Mouse (Mus musculus): ENCODE data around the gene Fgd3. TPM values are rescaled to one million over a fixed set of nuclear protein-coding genes. Genes with fewer than 3 reads are reported as not detected.
A peak's percentile ranks its signal among the peaks of the same experiment; 100 is the strongest.

Gene Fgd3
- total RNA-seq, 1 experiment from 2014 or later = 44.6 TPM

DNA sequence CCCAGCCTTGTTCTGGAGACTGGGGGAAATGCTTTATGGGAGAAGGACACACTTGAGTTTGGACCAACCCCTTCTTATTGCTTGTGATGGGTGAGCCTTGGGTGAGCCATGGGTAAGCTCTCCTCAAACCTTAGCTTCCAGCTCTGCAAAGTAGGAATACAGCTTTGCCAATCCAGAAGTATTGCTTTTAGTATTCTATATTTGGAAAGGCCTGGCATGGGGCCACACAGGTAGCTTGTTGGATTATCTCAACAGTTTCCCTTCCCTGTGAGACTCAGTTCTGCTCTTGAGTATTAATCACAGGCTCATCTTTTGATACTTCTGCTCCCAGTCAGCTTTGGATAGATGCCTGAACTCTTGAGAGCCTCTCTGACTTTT is 22.6 kb upstream of the Fgd3 start:
- no peak for ATAC-seq (replicated peaks; ENCODE audit: insufficient number of reproducible peaks, low FRiP score, low TSS enrichment, poor library complexity, severe bottlenecking)

DNA sequence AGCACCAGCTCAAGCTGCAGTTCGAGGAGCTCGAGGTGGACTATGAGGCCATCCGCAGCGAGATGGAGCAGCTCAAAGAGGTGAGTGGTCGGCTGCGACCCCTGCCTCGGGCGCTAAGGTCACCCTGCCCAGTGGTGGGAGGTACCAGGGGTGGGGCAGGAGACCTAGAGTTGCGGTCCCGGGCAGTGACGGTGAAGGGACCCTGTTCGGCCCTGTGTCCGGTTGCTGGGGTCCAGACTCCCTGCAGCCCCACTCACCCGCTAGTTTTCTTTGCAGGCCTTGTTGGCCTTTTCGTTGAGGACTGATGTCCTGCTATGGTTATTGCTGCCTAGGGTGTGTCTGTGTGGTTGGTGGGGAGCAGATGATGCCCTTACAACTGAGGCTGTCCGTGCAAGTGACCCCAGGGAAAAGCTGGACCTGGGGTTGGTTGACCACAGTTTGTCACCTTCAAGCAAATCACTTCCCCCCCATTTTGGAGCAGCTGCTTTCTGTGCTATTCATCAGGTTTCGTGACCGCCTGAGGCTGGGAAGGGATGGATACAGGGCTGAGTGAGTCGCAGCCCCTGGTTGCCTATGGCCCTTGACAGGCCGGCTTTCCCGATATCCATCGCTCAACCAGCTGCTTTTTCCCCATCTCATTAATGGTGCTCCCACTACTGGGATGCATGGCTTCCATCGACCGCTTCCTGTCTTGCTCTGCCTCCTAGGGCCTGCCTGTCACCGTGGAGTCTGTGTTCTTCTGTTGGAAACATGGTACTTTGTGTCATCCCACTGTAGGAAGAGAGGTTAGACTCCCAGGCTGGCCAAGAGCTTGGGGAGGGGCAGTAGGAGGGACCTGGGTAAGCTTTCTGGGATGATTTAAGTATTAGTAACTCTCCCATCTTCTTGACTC is 22.0 kb upstream of the Fgd3 start:
- no peak for ATAC-seq (replicated peaks; ENCODE audit: insufficient number of reproducible peaks, low FRiP score, low TSS enrichment, poor library complexity, severe bottlenecking)

DNA sequence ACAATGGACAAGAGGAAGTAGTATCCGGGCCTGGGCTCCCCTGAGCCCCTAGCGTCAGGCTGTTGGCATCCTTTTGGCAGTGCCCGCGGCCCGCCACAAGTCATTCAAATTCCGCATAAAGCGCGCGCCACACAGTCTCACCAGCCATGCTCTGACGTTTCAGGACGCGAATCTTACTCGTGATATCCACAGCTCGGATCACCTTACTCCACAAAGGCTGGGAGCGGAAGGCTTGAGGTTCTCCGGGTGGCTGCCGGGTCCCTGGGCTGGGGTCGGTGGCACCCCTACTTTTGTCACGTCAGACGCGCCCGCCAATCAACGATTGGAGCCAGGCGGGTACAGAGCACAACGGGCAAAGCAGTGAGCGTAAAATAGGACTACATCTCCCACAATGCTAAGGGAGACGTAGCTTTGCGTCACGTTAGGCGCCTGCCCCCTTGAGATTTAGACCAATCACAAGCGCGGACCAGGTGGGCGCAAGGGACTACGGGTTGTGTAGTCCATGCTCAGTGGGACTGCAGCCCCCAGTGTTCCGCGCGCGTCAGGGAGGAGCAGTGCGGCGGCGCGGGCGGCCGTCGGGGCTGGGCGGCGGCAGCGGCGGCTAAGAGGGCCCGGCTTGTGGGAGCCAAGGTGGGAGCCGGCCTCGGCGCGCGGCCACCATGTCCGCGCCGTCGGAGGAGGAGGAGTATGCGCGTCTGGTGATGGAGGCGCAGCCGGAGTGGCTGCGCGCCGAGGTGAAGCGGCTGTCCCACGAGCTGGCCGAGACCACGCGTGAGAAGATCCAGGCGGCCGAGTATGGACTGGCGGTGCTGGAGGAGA is 21.1 kb upstream of the Fgd3 start, which contains the start of gene Bicd2:
Gene Bicd2 (plus strand): TSS at position 574 of the 819 bp plus-strand sequence.
- ATAC-seq (replicated peaks; ENCODE audit: insufficient number of reproducible peaks, low FRiP score, low TSS enrichment, poor library complexity, severe bottlenecking) = peak; percentile 98

DNA sequence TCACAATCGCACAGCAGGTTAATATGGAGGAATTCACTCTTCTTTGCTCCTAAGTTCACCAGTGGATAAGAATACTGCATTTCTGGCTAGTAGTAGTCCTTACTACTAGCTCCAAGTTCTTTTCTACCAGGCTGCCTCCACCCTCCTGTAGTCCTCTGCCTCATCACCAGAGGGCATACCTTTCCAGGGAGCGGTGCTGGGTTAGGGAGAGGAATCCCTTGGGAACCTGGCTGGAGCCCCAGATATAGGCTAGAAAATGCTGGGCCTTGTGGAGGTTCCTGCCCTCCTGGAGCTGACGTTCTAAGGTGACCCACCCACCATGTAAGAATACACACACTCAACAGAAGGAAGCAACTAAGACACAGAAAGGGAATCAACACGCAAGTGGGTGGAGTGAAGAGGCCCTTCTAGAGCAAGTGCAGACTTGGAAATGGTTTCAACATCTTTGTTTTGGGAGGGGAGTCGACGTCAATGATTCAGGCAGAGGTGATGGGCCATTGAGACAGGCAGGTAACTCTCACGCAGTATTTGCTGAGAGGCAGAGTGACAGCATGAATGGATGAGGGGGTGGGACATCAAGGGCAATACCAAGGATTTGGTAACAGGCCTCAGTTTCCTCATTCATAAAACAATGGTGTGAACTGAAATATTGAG is 18.9 kb upstream of the Fgd3 start:
- no peak for ATAC-seq (replicated peaks; ENCODE audit: insufficient number of reproducible peaks, low FRiP score, low TSS enrichment, poor library complexity, severe bottlenecking)

DNA sequence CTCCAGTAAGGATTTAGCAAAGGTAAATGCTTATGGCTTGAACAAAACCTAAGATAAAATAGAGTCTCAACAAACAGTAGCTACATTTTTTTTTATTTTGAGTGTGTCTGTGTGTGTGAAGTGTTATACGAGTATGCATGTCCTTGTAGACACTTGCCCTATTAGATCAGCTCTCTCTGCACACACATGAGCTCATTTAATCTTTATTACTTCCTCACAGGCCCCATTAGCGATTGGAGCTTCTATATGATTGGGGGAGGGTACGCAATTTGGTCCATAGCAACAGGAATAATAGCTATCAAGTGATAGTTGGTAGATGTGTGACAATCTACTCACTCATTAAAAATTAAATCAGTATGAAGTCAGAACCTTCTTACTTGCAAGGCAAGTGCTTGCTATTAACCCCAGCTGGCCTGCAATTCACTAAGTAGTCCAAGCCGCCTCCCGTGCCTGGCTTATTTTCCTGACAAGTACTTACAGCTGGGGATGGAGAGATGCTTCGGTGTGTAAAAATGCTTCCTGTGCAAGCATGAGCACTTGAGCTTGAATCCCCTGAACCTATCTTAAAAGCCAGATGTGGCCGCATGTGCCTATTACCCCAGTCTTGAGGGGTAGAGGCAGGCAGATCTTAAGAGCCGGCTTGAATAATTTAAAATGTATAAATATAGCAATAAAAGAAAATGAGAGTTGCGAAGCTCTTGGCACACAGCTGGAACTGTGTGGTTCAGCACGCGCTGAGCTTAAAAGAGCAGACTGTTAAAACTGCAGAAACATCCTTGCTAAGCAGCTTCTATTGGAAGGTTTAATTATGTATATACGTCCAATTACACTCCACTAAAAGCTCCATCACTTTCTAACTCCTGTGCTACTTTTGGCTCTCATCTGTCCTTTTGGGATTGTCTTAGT is 15.2 kb upstream of the Fgd3 start:
- ATAC-seq (replicated peaks; ENCODE audit: insufficient number of reproducible peaks, low FRiP score, low TSS enrichment, poor library complexity, severe bottlenecking) = no peak

DNA sequence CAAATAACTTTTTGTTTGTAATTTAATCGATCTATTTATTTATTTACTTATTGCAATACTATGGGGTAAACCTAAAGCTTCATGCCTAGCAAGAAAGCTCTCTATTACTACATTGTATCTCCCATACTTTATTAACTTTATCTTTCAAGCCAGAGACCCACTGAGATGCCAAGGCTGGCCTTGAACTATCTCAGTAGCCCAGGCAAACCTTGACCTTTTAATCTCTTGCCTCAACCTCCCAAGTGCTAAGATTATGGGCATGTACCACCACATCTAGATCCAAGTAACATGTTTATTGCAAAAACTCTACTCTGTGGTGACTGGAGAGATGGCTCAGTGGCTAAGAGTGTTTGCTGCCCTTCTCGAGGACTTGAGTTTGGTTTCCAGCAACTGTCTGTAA is 13.1 kb upstream of the Fgd3 start:
- no peak for ATAC-seq (replicated peaks; ENCODE audit: insufficient number of reproducible peaks, low FRiP score, low TSS enrichment, poor library complexity, severe bottlenecking)

DNA sequence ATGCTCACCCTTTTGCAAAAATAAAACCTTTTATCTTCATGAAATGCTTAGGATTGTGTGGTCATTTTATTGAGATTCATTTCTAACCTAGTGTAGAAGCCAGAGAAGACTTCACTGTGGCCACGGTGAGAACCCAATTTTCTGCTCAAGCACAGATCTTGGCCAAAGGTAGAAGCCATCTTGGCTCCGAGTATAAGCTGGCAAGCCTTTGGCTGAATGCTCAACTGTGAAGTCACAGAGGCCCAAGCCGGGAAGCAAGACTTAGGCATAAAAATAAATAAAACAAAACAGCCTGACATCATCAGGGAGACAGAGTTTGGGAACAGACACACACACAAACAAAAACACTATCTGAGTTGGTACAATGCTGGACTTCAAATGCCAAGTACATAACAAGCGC is 8.0 kb upstream of the Fgd3 start:
- no peak for ATAC-seq (replicated peaks; ENCODE audit: insufficient number of reproducible peaks, low FRiP score, low TSS enrichment, poor library complexity, severe bottlenecking)

DNA sequence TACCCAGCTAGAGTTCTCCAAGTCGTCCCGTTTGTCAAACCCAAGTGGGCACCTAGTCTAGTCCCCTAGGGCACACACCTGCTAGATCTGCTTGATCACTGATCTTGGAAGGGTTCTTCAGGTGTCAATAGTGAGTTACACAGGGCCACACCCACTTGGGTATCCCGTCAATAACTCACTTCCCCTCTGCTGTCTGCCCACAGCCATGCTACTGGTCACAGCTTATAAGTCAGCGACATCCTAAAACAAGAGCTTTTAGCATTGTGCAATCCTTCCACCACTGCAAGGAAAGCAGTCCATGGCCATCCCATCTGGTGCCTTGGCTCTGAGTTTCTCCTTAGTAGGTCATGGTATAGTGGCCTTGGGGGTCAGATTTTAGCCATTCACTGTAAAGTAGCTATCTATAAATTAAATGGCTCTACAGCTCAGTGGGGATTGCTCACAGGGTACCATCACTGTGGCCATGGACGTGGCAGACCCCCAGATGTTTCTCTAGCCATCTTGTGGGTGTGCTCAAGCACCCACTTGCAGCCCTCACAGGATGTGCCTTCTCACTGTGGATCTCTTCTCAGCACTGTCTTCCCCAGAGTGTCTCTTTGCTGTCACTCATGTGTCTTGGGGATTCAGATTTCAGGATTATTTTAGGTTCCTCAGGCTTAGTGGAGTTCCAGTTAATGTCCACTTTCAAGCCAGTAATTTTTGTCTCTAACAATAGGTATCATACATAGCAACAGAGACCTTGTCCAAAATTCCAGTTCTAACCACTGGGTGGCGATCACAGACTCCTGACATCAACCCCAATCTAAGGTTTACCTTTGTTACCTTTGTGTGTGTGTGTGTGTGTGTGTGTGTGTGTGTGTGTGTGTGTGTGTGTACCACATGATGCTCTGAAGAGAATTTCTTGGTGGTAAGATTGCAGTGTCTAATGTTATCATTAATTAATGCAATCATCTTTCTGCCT is 6.4 kb upstream of the Fgd3 start:
- peak; percentile 76 for ATAC-seq (replicated peaks; ENCODE audit: insufficient number of reproducible peaks, low FRiP score, low TSS enrichment, poor library complexity, severe bottlenecking)

DNA sequence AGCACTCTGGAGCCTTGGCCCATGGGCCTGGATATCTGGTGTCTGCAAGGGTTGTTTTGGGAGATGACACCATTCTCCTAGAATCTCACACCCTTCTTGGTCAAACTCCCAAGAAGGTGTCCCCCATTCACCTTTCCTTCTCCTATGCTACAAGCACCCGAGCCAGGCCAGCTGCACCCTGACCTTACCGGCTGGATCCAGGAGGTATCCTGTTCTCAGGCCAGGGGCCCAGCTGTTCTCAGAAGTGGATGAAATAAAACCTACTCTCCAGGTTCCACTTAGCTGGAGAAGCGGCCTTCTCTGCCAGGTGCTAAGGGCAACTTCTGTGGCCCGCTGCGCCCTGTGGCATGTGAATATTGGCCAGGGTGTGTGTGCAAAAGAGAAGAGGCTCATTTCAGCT is 4.8 kb upstream of the Fgd3 start:
- ATAC-seq (replicated peaks; ENCODE audit: insufficient number of reproducible peaks, low FRiP score, low TSS enrichment, poor library complexity, severe bottlenecking) = no peak

DNA sequence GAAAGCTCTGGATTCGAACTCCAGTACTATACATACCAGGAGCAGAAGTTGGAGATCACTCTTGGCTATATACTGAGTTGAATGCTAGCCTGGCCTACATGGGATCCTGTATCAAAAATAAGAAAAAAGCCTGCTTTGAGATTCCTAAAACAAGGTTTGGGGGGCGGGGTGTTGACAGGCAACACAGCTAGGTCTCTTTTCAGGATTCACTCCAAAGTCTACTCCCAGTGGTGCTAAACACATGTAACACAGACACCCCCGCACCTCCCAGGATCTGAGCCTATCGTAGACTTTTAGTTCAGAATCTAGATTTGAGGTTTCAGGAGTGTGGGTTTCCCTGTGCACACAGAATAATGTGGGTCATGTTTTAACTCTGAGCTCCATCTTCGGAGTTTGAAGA is 2.6 kb upstream of the Fgd3 start:
- ATAC-seq (replicated peaks; ENCODE audit: insufficient number of reproducible peaks, low FRiP score, low TSS enrichment, poor library complexity, severe bottlenecking) = no peak

DNA sequence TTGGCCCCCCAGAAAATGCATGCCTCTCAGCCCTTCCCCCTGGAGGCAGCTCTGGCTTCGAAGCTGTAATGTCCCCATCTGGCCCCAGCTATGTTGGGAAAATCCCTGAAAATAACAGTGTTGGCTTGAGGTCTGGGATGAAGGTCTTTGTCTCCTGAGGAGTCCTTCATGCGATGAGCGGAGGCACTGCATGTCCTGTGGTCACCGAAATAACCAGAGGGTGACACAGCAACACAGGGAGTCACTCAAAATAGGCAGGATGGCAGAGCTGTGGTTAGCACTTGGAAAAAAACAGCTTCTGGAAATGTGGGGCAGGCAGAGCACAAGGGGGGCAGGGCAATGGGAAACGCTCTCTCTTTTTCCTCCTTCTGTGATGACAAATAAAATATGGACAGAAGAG is 2.1 kb upstream of the Fgd3 start:
- ATAC-seq (replicated peaks; ENCODE audit: insufficient number of reproducible peaks, low FRiP score, low TSS enrichment, poor library complexity, severe bottlenecking) = no peak

DNA sequence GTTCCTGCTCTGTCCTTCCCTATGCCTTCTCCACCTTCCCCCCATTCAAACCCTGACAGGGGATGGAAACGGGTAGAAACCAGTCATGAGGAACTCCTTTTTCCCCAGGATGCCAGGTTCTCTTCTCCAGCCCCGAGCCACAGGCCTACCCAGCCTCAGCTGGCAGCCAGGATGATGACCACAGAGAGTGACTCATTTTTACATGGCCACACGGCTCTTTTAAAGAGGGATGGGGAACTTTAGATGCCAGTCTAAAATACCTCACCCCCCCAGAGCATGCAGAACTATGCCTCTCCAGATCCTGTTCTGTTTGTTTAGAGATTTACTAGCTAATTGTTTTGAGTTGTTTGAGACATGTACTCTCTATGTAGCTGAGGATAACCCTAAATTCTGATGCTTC is 1.3 kb upstream of the Fgd3 start:
- ATAC-seq (replicated peaks; ENCODE audit: insufficient number of reproducible peaks, low FRiP score, low TSS enrichment, poor library complexity, severe bottlenecking) = 0 out of 2 replicates have a peak, but pooled peaks have one; percentile 33

DNA sequence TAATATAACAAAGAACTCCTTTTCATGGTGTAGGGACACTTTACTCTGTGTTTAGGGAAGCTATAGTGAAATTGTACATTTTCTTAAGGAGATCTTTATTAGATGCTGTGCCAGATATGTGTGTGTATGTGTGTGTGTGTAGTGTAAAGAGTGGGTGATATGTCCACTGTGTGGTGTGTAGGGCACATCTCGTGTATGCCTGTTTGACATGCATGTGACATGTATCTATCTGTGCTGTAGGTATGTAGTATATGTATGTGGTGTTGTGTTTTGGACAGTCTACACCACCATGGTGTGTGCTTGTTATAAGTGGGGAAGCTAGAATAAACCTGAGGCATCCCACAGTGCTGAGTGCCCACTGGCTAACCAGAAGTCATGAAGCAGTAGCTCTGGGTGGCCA is 403 bp upstream of the Fgd3 start:
- no peak for ATAC-seq (replicated peaks; ENCODE audit: insufficient number of reproducible peaks, low FRiP score, low TSS enrichment, poor library complexity, severe bottlenecking)

DNA sequence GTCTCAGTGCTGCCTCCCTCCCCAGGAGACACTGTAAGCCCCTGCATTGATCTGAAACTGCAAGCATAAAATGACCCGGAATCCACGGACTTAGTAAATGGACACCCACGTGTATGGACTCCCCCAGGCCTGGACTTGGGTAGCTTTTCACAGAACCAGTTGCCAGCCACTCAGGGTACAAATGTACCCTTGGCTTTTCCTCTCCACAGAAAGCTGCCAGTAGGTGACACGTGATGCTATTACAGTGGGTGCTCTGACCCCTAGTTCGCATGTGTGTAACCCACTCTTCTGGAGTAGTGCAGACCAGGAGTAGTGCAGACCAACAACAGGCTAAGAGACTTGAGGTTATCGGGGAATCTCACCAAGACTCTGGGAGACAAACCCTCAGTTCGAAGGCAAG is 2.2 kb downstream of the Fgd3 start:
- ATAC-seq (replicated peaks; ENCODE audit: insufficient number of reproducible peaks, low FRiP score, low TSS enrichment, poor library complexity, severe bottlenecking) = no peak

DNA sequence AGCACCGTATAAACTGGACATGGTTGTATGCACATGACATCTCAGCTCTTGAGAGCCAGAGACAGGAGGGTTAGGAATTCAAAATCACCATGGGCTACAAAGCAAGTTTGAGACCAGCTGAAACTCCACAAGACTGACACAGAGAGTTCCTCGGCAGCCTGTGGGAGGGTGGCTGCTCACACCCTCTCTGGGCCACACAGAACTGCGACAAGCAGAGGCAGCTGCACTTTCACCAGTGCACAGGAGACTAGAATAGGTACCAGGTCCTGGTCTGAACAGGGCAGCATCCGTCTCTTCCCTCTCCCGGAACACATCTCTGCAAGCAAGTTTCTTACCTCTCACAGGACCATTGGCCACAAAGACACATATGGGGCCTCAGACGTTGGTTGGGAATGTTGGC is 2.6 kb downstream of the Fgd3 start:
- no peak for ATAC-seq (replicated peaks; ENCODE audit: insufficient number of reproducible peaks, low FRiP score, low TSS enrichment, poor library complexity, severe bottlenecking)

DNA sequence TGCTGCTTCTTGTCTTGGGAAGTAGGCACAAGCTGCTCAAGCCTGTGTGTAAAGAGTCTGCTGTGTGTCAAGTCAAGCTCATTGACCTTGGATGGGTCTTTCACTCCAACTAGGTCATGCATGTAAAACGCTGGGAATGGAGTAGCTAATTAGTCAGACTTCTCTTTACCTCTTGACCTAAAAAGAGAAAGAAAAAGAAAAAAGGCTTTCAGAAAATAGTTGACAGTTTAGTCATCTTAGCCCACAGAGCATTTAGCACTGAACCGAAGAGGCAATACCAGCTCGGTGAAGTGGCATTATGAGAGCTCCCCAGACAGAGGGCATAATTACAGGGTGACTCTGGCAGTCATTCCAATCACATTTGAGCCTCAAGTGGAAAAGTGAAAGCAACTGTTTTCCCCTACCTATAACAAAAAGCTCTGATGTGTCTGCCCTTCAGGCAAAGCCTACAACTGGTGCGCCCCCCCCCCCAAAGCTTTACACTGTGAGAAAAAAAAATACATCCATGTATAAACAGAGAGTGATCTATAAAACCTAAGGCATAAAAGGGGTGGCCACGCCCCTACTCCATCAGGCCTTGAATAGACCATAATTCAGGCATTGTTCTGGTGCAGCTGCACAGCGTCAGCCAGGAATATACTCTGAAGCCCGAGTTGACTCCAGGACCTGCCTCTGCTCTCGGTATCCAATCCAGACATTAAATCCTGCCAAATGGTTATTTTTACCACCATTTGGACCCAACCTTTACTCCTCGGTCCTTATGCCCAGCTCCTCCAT is 3.5 kb downstream of the Fgd3 start:
- ATAC-seq (replicated peaks; ENCODE audit: insufficient number of reproducible peaks, low FRiP score, low TSS enrichment, poor library complexity, severe bottlenecking) = no peak

DNA sequence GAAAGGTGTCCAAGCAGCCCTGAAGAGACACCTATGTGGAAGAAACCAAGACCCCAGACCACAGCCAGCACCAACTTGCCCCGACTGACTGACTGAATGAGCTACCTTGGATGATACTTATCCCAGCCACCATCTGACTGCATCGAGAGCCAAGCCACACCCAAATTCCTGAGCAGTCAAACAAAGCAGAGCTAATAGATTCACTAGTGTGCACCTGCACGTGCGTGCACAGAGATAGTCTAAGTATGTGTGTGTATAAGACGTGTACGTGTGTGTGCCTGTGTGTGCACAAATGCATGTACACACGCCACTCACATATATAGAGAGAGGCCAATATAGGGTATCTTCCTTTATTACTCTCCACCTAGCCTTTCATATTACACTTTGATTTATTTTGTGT is 8.5 kb downstream of the Fgd3 start:
- no peak for ATAC-seq (replicated peaks; ENCODE audit: insufficient number of reproducible peaks, low FRiP score, low TSS enrichment, poor library complexity, severe bottlenecking)

Measured in monocyte, adult 5-6 weeks (primary cell).